In genomic region chr17:12316251-12316650, GRCm38 (mm10) we compare ENCODE assay signal across 11 mouse cellular contexts. TPM values are rescaled to one million over a fixed set of nuclear protein-coding genes. Genes with fewer than 3 reads are reported as not detected.
A peak's percentile ranks its signal among the peaks of the same experiment; 100 is the strongest.
DNase-seq lines count a peak whose midpoint lies in the region; ATAC-seq and TF ChIP-seq lines count a peak whose summit lies in the region.
"Had no signal": no experiment of that assay in that cellular context is flagged by ENCODE, and none has a peak within 500 bp of the region (broad histone marks: within the 10 kb centered on the region; RNA-seq: fewer than 3 reads in every experiment).

No protein-coding gene starts in this region.

- no peaks in the 10 kb centered on the region for H3K9me3 ChIP-seq in hindbrain, embryonic 15.5 days
- no peaks in the 10 kb centered on the region for H3K9me3 ChIP-seq in hindbrain, embryonic 12.5 days (replicated peaks)
- H3K9me3 ChIP-seq in stomach, postnatal 0 days (ENCODE audit: control insufficient read depth, low read length): no peaks in the 10 kb centered on the region
- H3K9me3 ChIP-seq: heart, embryonic 13.5 days; lung, embryonic 15.5 days had no signal

- H3K9ac ChIP-seq in hindbrain, embryonic 15.5 days: no peak overlapping the region
- no peak overlapping the region for H3K9ac ChIP-seq in hindbrain, embryonic 12.5 days
- H3K9ac ChIP-seq in stomach, postnatal 0 days (ENCODE audit: low read length): no peak overlapping the region
- H3K9ac ChIP-seq: lung, embryonic 15.5 days had no signal

- H3K4me3 ChIP-seq in hindbrain, embryonic 15.5 days: peak overlapping the region; percentile 7; the same call in 1 of the 2 replicates
- no peak overlapping the region for H3K4me3 ChIP-seq in hindbrain, embryonic 12.5 days
- no peak overlapping the region for H3K4me3 ChIP-seq in stomach, postnatal 0 days (ENCODE audit: low read depth, low read length)
- H3K4me3 ChIP-seq: heart, embryonic 13.5 days; lung, embryonic 15.5 days had no signal

- no peak for TF ChIP-seq EP300 in stomach, postnatal 0 days (optimal IDR thresholded peaks at IDR 0.05)

- peak; percentile 40 for DNase-seq in right cerebral cortex, postnatal 25 days
- DNase-seq in right cerebral cortex, postnatal 4 days: no peak
- DNase-seq in layer of hippocampus, postnatal 36 days: peak; percentile 58 to 73
- DNase-seq in stomach, postnatal 0 days (ENCODE audit: low spot score): no peak
- no peak for DNase-seq in liver
- DNase-seq: thymus, adult 18-20 months had no signal

- ATAC-seq in hindbrain, embryonic 15.5 days (ENCODE audit: low FRiP score, low read depth): no peak
- no peak for ATAC-seq in hindbrain, embryonic 12.5 days (ENCODE audit: low FRiP score)
- no peak for ATAC-seq in stomach, postnatal 0 days (ENCODE audit: low FRiP score, low TSS enrichment)
- ATAC-seq: intestine, postnatal 0 days had no signal

- no peak overlapping the region for H3K27ac ChIP-seq in hindbrain, embryonic 15.5 days (replicated peaks)
- no peak overlapping the region for H3K27ac ChIP-seq in hindbrain, embryonic 12.5 days
- H3K27ac ChIP-seq in stomach, postnatal 0 days (replicated peaks): 0 out of 2 replicates have a peak overlapping the region, but pooled peaks have one; percentile 30
- H3K27ac ChIP-seq: heart, embryonic 13.5 days; lung, embryonic 15.5 days had no signal

- TF ChIP-seq CTCF in stomach, postnatal 0 days (IDR thresholded peaks at IDR 0.05; ENCODE audit: low read depth): no peak

- H3K36me3 ChIP-seq in hindbrain, embryonic 15.5 days: no peaks in the 10 kb centered on the region
- no peaks in the 10 kb centered on the region for H3K36me3 ChIP-seq in hindbrain, embryonic 12.5 days
- H3K36me3 ChIP-seq in stomach, postnatal 0 days (ENCODE audit: control insufficient read depth, insufficient read depth, low read length): no peaks in the 10 kb centered on the region
- H3K36me3 ChIP-seq: heart, embryonic 13.5 days; lung, embryonic 15.5 days had no signal

- 83% methylated on average over 13 of the region's 13 CpGs for WGBS in hindbrain, embryonic 15.5 days
- 93% methylated on average over 13 of the region's 13 CpGs for WGBS in hindbrain, embryonic 12.5 days
- WGBS in stomach, postnatal 0 days: 73% methylated on average over 13 of the region's 13 CpGs

- H3K4me1 ChIP-seq in hindbrain, embryonic 15.5 days (replicated peaks): peaks cover 45% of the 10 kb centered on the region
- H3K4me1 ChIP-seq in hindbrain, embryonic 12.5 days: peaks cover 17% of the 10 kb centered on the region
- no peaks in the 10 kb centered on the region for H3K4me1 ChIP-seq in stomach, postnatal 0 days (replicated peaks; ENCODE audit: control insufficient read depth, insufficient read depth)

- peak overlapping the region; percentile 39 for H3K4me2 ChIP-seq in hindbrain, embryonic 15.5 days
- no peak overlapping the region for H3K4me2 ChIP-seq in hindbrain, embryonic 12.5 days (replicated peaks)
- H3K4me2 ChIP-seq in stomach, postnatal 0 days (replicated peaks; ENCODE audit: low read depth): peak overlapping the region; percentile 14; the same call in 1 of the 2 replicates

- no peaks in the 10 kb centered on the region for H3K27me3 ChIP-seq in hindbrain, embryonic 15.5 days
- no peaks in the 10 kb centered on the region for H3K27me3 ChIP-seq in hindbrain, embryonic 12.5 days
- H3K27me3 ChIP-seq in stomach, postnatal 0 days (ENCODE audit: control insufficient read depth, insufficient read depth, low read length): no peaks in the 10 kb centered on the region
- H3K27me3 ChIP-seq: heart, embryonic 13.5 days; lung, embryonic 15.5 days had no signal

RNA-seq across cellular contexts. Expression of gene Map3k4, which starts 2.3 kb away (rescaled TPM):
- 41.4 and 43.2 TPM in 2 replicates for polyA plus RNA-seq in hindbrain, embryonic 15.5 days (2015; fragmentation: Nextera tagmentation; extraction: Ambion mirVana)
- 47.8 and 60.3 TPM in 2 replicates for polyA plus RNA-seq in hindbrain, embryonic 12.5 days (2016; fragmentation: Nextera tagmentation; extraction: Ambion mirVana)
- total RNA-seq in layer of hippocampus, postnatal 36 days (2021): 10 to 100 TPM; 63.5 to 78.5 TPM
- 25.8 and 35.6 TPM in 2 replicates for polyA plus RNA-seq in stomach, postnatal 0 days (2015; fragmentation: Nextera tagmentation; extraction: Ambion mirVana)

Comparison
In these comparisons a context has a peak if more than half of its experiments do, and no peak if none do; other contexts are left out.
1. DNase-seq: peak in right cerebral cortex, postnatal 25 days (single experiment) and layer of hippocampus, postnatal 36 days (2 of 2); none in right cerebral cortex, postnatal 4 days (single experiment), stomach, postnatal 0 days (single experiment) and liver (single experiment).